Mouse (Mus musculus): ENCODE results near the gene Asxl2.
"Not testable (repeated sequence)": the region's sequence is repeated elsewhere in the genome, so short reads cannot be mapped to it uniquely, and the experiment has no call there.

- TF ChIP-seq CTCF (IDR thresholded peaks at IDR 0.05; ENCODE audit: control insufficient read depth, insufficient read depth, insufficient replicate concordance, low read depth, low read length); POLR2A (IDR thresholded peaks at IDR 0.05; ENCODE audit: control insufficient read depth, low read depth, low read length): not testable (repeated sequence)
These were observed 95.1 kb downstream of the Asxl2 start for GRCm38 (mm10) chr12:3521806-3522205.

Data from testis, adult 2 months (tissue).